Mouse (Mus musculus): ENCODE results near the gene A930033H14Rik. TPM values are rescaled to one million over a fixed set of nuclear protein-coding genes. Genes with fewer than 3 reads are reported as not detected.
A peak's percentile ranks its signal among the peaks of the same experiment; 100 is the strongest.

Gene A930033H14Rik
- 1.8 and 2.0 TPM in 2 replicates for polyA plus RNA-seq (2012; ENCODE audit: insufficient read depth, insufficient read length, missing spikeins)

GRCm38 (mm10) chr10:69212542-69213440, at the start of gene A930033H14Rik:
A930033H14Rik (minus strand) TSS chr10:69213098.
- peak within 1 kb of the TSS; percentile 88 for H3K4me3 ChIP-seq (ENCODE audit: insufficient read depth, low read length)
- TF ChIP-seq POLR2A (IDR thresholded peaks at IDR 0.05; ENCODE audit: borderline replicate concordance, low read depth, low read length): 0 out of 2 replicates have a peak, but pooled peaks have one; percentile 6
- TF ChIP-seq CTCF (IDR thresholded peaks at IDR 0.05; ENCODE audit: low read depth, low read length): no peak
- peak within 1 kb of the TSS; percentile 88 for H3K27ac ChIP-seq (ENCODE audit: insufficient read depth, low read depth, low read length)
- peaks cover 23% of the 10 kb centered on the region for H3K4me1 ChIP-seq (ENCODE audit: control insufficient read depth, insufficient read depth, low read length)

GRCm38 (mm10) chr10:69259929-69260328, 47.0 kb upstream of the A930033H14Rik start:
- Histone ChIP-seq H3K4me1 (ENCODE audit: control insufficient read depth, insufficient read depth, low read length) (peaks cover 2% of the 10 kb centered on the region; the same call in 1 of the 2 replicates), H3K4me3 (ENCODE audit: insufficient read depth, low read length) (no peak overlapping the region), H3K27ac (ENCODE audit: insufficient read depth, low read depth, low read length) (no peak overlapping the region)
- TF ChIP-seq CTCF (IDR thresholded peaks at IDR 0.05; ENCODE audit: low read depth, low read length): no peak
- TF ChIP-seq POLR2A (IDR thresholded peaks at IDR 0.05; ENCODE audit: borderline replicate concordance, low read depth, low read length): no peak

GRCm38 (mm10) chr10:69259161-69259560, 46.3 kb upstream of the A930033H14Rik start:
- Histone ChIP-seq H3K4me1 (ENCODE audit: control insufficient read depth, insufficient read depth, low read length) (peaks cover 6% of the 10 kb centered on the region), H3K27ac (ENCODE audit: insufficient read depth, low read depth, low read length) (no peak overlapping the region), H3K4me3 (ENCODE audit: insufficient read depth, low read length) (no peak overlapping the region)
- TF ChIP-seq POLR2A (IDR thresholded peaks at IDR 0.05; ENCODE audit: borderline replicate concordance, low read depth, low read length): no peak
- TF ChIP-seq CTCF (IDR thresholded peaks at IDR 0.05; ENCODE audit: low read depth, low read length): no peak

GRCm38 (mm10) chr10:69258588-69258987, 45.7 kb upstream of the A930033H14Rik start:
- TF ChIP-seq POLR2A (IDR thresholded peaks at IDR 0.05; ENCODE audit: borderline replicate concordance, low read depth, low read length) (no peak), CTCF (IDR thresholded peaks at IDR 0.05; ENCODE audit: low read depth, low read length) (no peak)
- Histone ChIP-seq H3K4me3 (ENCODE audit: insufficient read depth, low read length) (no peak overlapping the region), H3K27ac (ENCODE audit: insufficient read depth, low read depth, low read length) (no peak overlapping the region), H3K4me1 (ENCODE audit: control insufficient read depth, insufficient read depth, low read length) (peaks cover 12% of the 10 kb centered on the region)

- no peak for TF ChIP-seq POLR2A (IDR thresholded peaks at IDR 0.05; ENCODE audit: borderline replicate concordance, low read depth, low read length)
- TF ChIP-seq CTCF (IDR thresholded peaks at IDR 0.05; ENCODE audit: low read depth, low read length): no peak
- H3K4me3 ChIP-seq (ENCODE audit: insufficient read depth, low read length): no peak overlapping the region
- no peak overlapping the region for H3K27ac ChIP-seq (ENCODE audit: insufficient read depth, low read depth, low read length)
- H3K4me1 ChIP-seq (ENCODE audit: control insufficient read depth, insufficient read depth, low read length): peaks cover 20% of the 10 kb centered on the region
These were observed 44.8 kb upstream of the A930033H14Rik start for GRCm38 (mm10) chr10:69257592-69258133.

GRCm38 (mm10) chr10:69255594-69255993, 42.7 kb upstream of the A930033H14Rik start:
- Histone ChIP-seq H3K4me1 (ENCODE audit: control insufficient read depth, insufficient read depth, low read length) (peaks cover 33% of the 10 kb centered on the region), H3K27ac (ENCODE audit: insufficient read depth, low read depth, low read length) (no peak overlapping the region), H3K4me3 (ENCODE audit: insufficient read depth, low read length) (no peak overlapping the region)
- TF ChIP-seq CTCF (IDR thresholded peaks at IDR 0.05; ENCODE audit: low read depth, low read length) (no peak), POLR2A (IDR thresholded peaks at IDR 0.05; ENCODE audit: borderline replicate concordance, low read depth, low read length) (no peak)

GRCm38 (mm10) chr10:69254390-69254847, 41.5 kb upstream of the A930033H14Rik start:
- Histone ChIP-seq H3K27ac (ENCODE audit: insufficient read depth, low read depth, low read length) (peak overlapping the region; percentile 69), H3K4me3 (ENCODE audit: insufficient read depth, low read length) (no peak overlapping the region), H3K4me1 (ENCODE audit: control insufficient read depth, insufficient read depth, low read length) (peaks cover 33% of the 10 kb centered on the region)
- TF ChIP-seq CTCF (IDR thresholded peaks at IDR 0.05; ENCODE audit: low read depth, low read length): no peak
- TF ChIP-seq POLR2A (IDR thresholded peaks at IDR 0.05; ENCODE audit: borderline replicate concordance, low read depth, low read length): no peak

- Histone ChIP-seq H3K27ac (ENCODE audit: insufficient read depth, low read depth, low read length) (peak overlapping the region; percentile 82), H3K4me1 (ENCODE audit: control insufficient read depth, insufficient read depth, low read length) (peaks cover 33% of the 10 kb centered on the region), H3K4me3 (ENCODE audit: insufficient read depth, low read length) (no peak overlapping the region)
- no peak for TF ChIP-seq POLR2A (IDR thresholded peaks at IDR 0.05; ENCODE audit: borderline replicate concordance, low read depth, low read length)
- TF ChIP-seq CTCF (IDR thresholded peaks at IDR 0.05; ENCODE audit: low read depth, low read length): no peak
These were observed 40.8 kb upstream of the A930033H14Rik start for GRCm38 (mm10) chr10:69253686-69254080.

- peak overlapping the region; percentile 82 for H3K27ac ChIP-seq (ENCODE audit: insufficient read depth, low read depth, low read length)
- no peak overlapping the region for H3K4me3 ChIP-seq (ENCODE audit: insufficient read depth, low read length)
- no peak for TF ChIP-seq CTCF (IDR thresholded peaks at IDR 0.05; ENCODE audit: low read depth, low read length)
- TF ChIP-seq POLR2A (IDR thresholded peaks at IDR 0.05; ENCODE audit: borderline replicate concordance, low read depth, low read length): no peak
- peaks cover 33% of the 10 kb centered on the region for H3K4me1 ChIP-seq (ENCODE audit: control insufficient read depth, insufficient read depth, low read length)
These were observed 40.3 kb upstream of the A930033H14Rik start for GRCm38 (mm10) chr10:69253075-69253685.

Measured in bone marrow macrophage, adult 2 months (primary cell).